In genomic region chrX:132088445-132088844, GRCm38 (mm10) we compare ENCODE assay signal across 25 mouse cellular contexts.
"Had no signal": no experiment of that assay in that cellular context is flagged by ENCODE, and none has a peak within 500 bp of the region (broad histone marks: within the 10 kb centered on the region; RNA-seq: fewer than 3 reads in every experiment).

No protein-coding gene starts in this region.

- H3K9me3 ChIP-seq: embryonic facial prominence, embryonic 10.5 days; embryonic facial prominence, embryonic 12.5 days; embryonic facial prominence, embryonic 13.5 days; embryonic facial prominence, embryonic 15.5 days; forebrain, embryonic 10.5 days; forebrain, embryonic 12.5 days; forebrain, embryonic 13.5 days; forebrain, embryonic 15.5 days had no signal

- H3K4me1 ChIP-seq: embryonic facial prominence, embryonic 10.5 days; embryonic facial prominence, embryonic 12.5 days; embryonic facial prominence, embryonic 13.5 days; embryonic facial prominence, embryonic 15.5 days; forebrain, embryonic 10.5 days; forebrain, embryonic 12.5 days; forebrain, embryonic 13.5 days; forebrain, embryonic 15.5 days had no signal

- H3K27me3 ChIP-seq: embryonic facial prominence, embryonic 12.5 days; embryonic facial prominence, embryonic 13.5 days; embryonic facial prominence, embryonic 15.5 days; forebrain, embryonic 12.5 days; forebrain, embryonic 13.5 days; forebrain, embryonic 15.5 days had no signal

- H3K36me3 ChIP-seq: embryonic facial prominence, embryonic 10.5 days; embryonic facial prominence, embryonic 12.5 days; embryonic facial prominence, embryonic 13.5 days; embryonic facial prominence, embryonic 15.5 days; forebrain, embryonic 10.5 days; forebrain, embryonic 12.5 days; forebrain, embryonic 15.5 days had no signal

- H3K4me3 ChIP-seq: embryonic facial prominence, embryonic 10.5 days; embryonic facial prominence, embryonic 12.5 days; embryonic facial prominence, embryonic 13.5 days; embryonic facial prominence, embryonic 15.5 days; erythroblast, embryonic 14.5 days; forebrain, embryonic 10.5 days; forebrain, embryonic 12.5 days; forebrain, embryonic 13.5 days; forebrain, embryonic 15.5 days; gastrocnemius, adult 2 months; heart, adult 2 months had no signal

- H3K9ac ChIP-seq: embryonic facial prominence, embryonic 12.5 days; embryonic facial prominence, embryonic 13.5 days; embryonic facial prominence, embryonic 15.5 days; forebrain, embryonic 12.5 days; forebrain, embryonic 13.5 days; forebrain, embryonic 15.5 days; forebrain, postnatal 0 days had no signal

- H3K27ac ChIP-seq: embryonic facial prominence, embryonic 10.5 days; embryonic facial prominence, embryonic 12.5 days; embryonic facial prominence, embryonic 13.5 days; embryonic facial prominence, embryonic 15.5 days; forebrain, embryonic 10.5 days; forebrain, embryonic 12.5 days; forebrain, embryonic 13.5 days; forebrain, embryonic 15.5 days; gastrocnemius, adult 2 months; heart, adult 2 months had no signal

- DNase-seq: cerebellum, adult 9-10 months; cerebellum, adult 9-11 months; cerebellum, postnatal 10 days; cerebellum, postnatal 14 days; cerebellum, postnatal 25 days; cerebellum, postnatal 36 days; embryo, embryonic 11 days; forebrain, postnatal 0 days; gastrocnemius, adult 2 months; gastrocnemius, postnatal 10 days; gastrocnemius, postnatal 14 days; gastrocnemius, postnatal 25 days; gastrocnemius, postnatal 36 days; heart, adult 11 months; heart, adult 18-20 months; heart, adult 2 months had no signal
